Mouse (Mus musculus) spleen, adult 2 months (tissue): ENCODE data around the gene Insc.

Experiments used
- CTCF ChIP-seq: fragments of 200-500 bp; IDR thresholded peaks from 2 replicates; pipeline ENCODE4 v1.5.1; 2011; ENCODE audit warnings: mild to moderate bottlenecking, inconsistent platforms; ENCODE audit not compliant: insufficient read depth, insufficient read length, insufficient replicate concordance; ENCODE audit errors: extremely low read depth
- POLR2A ChIP-seq: fragments of 200-500 bp; IDR thresholded peaks from 2 replicates; pipeline ENCODE4 v1.6.1; 2011; ENCODE audit warnings: low read depth, low read length, inconsistent platforms

DNA sequence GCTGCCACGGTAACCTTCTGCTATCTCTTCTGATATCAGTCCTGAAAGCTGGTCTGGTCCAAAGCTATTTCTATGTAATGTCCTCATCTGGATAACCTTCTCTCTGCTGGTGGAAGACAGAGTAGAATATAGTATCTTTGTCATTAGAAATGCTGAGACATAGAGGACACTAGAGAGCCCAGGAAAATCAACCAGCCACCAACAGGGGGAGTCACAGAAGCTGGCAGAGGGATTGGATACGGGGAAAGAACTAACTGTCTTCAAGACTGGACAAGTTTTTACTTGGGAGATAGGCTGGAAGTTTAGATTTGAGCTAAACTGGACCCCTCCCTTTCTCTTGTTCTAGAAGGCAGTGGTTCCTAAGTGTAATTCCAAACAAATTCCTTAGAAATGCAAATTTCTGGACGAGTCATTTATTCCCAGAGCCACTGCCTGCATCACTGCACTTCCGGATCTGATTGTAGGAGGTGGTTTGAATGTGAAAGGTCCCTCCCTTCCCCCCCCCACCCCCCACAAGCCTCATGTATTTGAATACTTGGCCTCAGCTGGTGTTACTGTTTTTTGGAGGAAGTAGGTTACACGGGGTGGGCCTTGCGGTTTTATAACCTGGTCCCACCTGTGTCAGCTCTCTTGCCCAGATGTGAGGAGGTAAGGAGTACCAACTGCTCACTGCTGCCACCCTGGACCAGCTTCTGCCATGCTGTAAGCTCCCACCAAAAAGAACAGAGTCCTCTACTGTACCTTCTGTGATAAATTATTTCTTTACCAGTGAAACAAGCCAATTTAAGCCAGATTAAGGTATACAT is 2.9 kb upstream of the Insc start:
- no peak for TF ChIP-seq CTCF
- TF ChIP-seq POLR2A: no peak
